17 mouse cellular contexts compared by ENCODE assay signal in genomic region chr1:78340584-78340983, GRCm38 (mm10). TPM values are rescaled to one million over a fixed set of nuclear protein-coding genes. Genes with fewer than 3 reads are reported as not detected.
DNase-seq lines count a peak whose midpoint lies in the region; TF ChIP-seq lines count a peak whose summit lies in the region.
"Had no signal": no experiment of that assay in that cellular context is flagged by ENCODE, and none has a peak within 500 bp of the region (broad histone marks: within the 10 kb centered on the region; RNA-seq: fewer than 3 reads in every experiment).

No protein-coding gene starts in this region.

- TF ChIP-seq POLR2A in kidney, adult 2 months (IDR thresholded peaks at IDR 0.05; ENCODE audit: low read depth, low read length) = no peak
- TF ChIP-seq POLR2A in lung, adult 2 months (IDR thresholded peaks at IDR 0.05; ENCODE audit: borderline replicate concordance, extremely low read depth, low read depth, low read length) = no peak

- no peaks in the 10 kb centered on the region for H3K27me3 ChIP-seq in kidney, adult 2 months (replicated peaks; ENCODE audit: control insufficient read depth, insufficient read depth, low read length)
- H3K27me3 ChIP-seq: embryonic facial prominence, embryonic 12.5 days; forebrain, embryonic 13.5 days; forebrain, embryonic 15.5 days; Patski had no signal

- peak overlapping the region; percentile 30; the same call in 1 of the 2 replicates for H3K27ac ChIP-seq in kidney, adult 2 months (ENCODE audit: insufficient read depth, low read depth, low read length)
- H3K27ac ChIP-seq: embryonic facial prominence, embryonic 10.5 days; embryonic facial prominence, embryonic 12.5 days; forebrain, embryonic 13.5 days; forebrain, embryonic 15.5 days had no signal

- WGBS in kidney, adult 2 months = 43% methylated on average over 5 of the region's 5 CpGs
- 49% methylated on average over 5 of the region's 5 CpGs for WGBS in lung, adult 2 months

- H3K4me3 ChIP-seq in kidney, adult 2 months (ENCODE audit: insufficient read depth, low read depth, low read length) = no peak overlapping the region
- H3K4me3 ChIP-seq in lung, adult 2 months (replicated peaks; ENCODE audit: extremely low read depth, low read depth, low read length) = no peak overlapping the region
- H3K4me3 ChIP-seq: embryonic facial prominence, embryonic 10.5 days; embryonic facial prominence, embryonic 12.5 days; forebrain, embryonic 13.5 days; forebrain, embryonic 15.5 days had no signal

- DNase-seq in kidney, adult 2 months = no peak
- no peak for DNase-seq in kidney, postnatal 14 days
- peak; percentile 10 for DNase-seq in lung, postnatal 25 days (ENCODE audit: low spot score)
- no peak for DNase-seq in lung, adult 2 months
- no peak for DNase-seq in thymus, postnatal 10 days (ENCODE audit: low spot score in 2 of 2)
- DNase-seq: cerebellum, adult 11-12 months; cerebellum, adult 2 months; cerebellum, adult 9-10 months; cerebellum, postnatal 10 days; cerebellum, postnatal 25 days; forebrain, postnatal 0 days had no signal

- no peak for TF ChIP-seq CTCF in kidney, adult 2 months (conservative IDR thresholded peaks at IDR 0.05; ENCODE audit: insufficient read depth, insufficient read length, low read depth, low read length)
- no peak for TF ChIP-seq CTCF in lung, adult 2 months (IDR thresholded peaks at IDR 0.05; ENCODE audit: insufficient read depth, low read length)

- peaks cover 7% of the 10 kb centered on the region; the same call in 1 of the 2 replicates for H3K4me1 ChIP-seq in kidney, adult 2 months (ENCODE audit: control insufficient read depth, insufficient read depth, low read length)
- peaks cover 2% of the 10 kb centered on the region; the same call in 1 of the 2 replicates for H3K4me1 ChIP-seq in lung, adult 2 months (ENCODE audit: control insufficient read depth, insufficient read depth, low read length)
- H3K4me1 ChIP-seq: forebrain, embryonic 13.5 days had no signal

- H3K36me3 ChIP-seq in kidney, adult 2 months (ENCODE audit: control insufficient read depth, insufficient read depth, low read length) = no peaks in the 10 kb centered on the region
- H3K36me3 ChIP-seq: embryonic facial prominence, embryonic 10.5 days; embryonic facial prominence, embryonic 12.5 days; forebrain, embryonic 15.5 days; G1E had no signal

RNA-seq across cellular contexts. Expression of gene Sgpp2, which starts 30.4 kb away (rescaled TPM):
- polyA plus RNA-seq in kidney, adult 2 months (2012; rRNA removed) = 15.6 and 17.8 TPM in 2 replicates
- 25.1 and 33.7 TPM in 2 replicates for polyA plus RNA-seq in lung, adult 2 months (2012; rRNA removed)
- polyA plus RNA-seq: G1E had no signal
